Mouse (Mus musculus): ENCODE data around the gene Tatdn3. TPM values are rescaled to one million over a fixed set of nuclear protein-coding genes. Genes with fewer than 3 reads are reported as not detected.
"Not testable (repeated sequence)": the region's sequence is repeated elsewhere in the genome, so short reads cannot be mapped to it uniquely, and the experiment has no call there.

The Tatdn3 gene
- total and polyA plus RNA-seq, 3 experiments = 12.7 to 17.2 (median 12.9) TPM

DNA sequence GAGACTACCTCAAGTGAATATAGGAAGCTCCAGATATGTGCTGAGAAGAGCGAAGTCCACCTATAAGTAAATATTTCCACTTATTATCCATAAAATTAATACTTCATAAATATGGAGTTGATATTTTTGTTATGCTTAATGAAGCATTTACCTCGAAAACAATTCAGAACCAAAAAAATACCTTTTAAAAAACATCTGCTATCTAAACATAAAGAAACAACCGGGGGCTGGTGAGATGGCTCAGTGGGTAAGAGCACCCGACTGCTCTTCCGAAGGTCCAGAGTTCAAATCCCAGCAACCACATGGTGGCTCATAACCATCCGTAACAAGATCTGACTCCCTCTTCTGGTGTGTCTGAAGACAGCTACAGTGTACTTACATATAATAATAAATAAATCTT is 38.9 kb downstream of the Tatdn3 start:
- H3K4me1 ChIP-seq (ENCODE audit: control insufficient read depth in 1 of 2, insufficient read depth in 2 of 2) = peaks cover 0 to 28% of the 10 kb centered on the region in 2 experiments; a peak in 3 of 4 replicates
- H3K27me3 ChIP-seq (replicated peaks); DNase-seq (ENCODE audit: extremely low read depth); H3K9me3 ChIP-seq (replicated peaks; ENCODE audit: low read length); dilution Hi-C loops (cut with MboI; ENCODE audit: extremely low pct_ligation_motif_present, extremely low pct_unique_long_range_greater_than_20kb, low sequenced_read_pairs); H3K27ac ChIP-seq (ENCODE audit: insufficient read depth, low read depth); in situ Hi-C loops (cut with MboI; ENCODE audit: low pct_ligation_motif_present, low pct_unique_long_range_greater_than_20kb, low sequenced_read_pairs): not testable (repeated sequence)
- H3K4me3 ChIP-seq (replicated peaks in 1 of 3; ENCODE audit: low read depth in 2 of 3, low read length in 2 of 3, poor library complexity in 1 of 3) = peak overlapping the region in 2 of 3 experiments; percentile 54 to 70
- H3K9ac ChIP-seq (ENCODE audit: insufficient read depth, low read depth) = peak overlapping the region; percentile 14; the same call in 1 of the 2 replicates
- peak overlapping the region; percentile 24; the same call in 1 of the 2 replicates for H3K4me2 ChIP-seq (ENCODE audit: insufficient read depth, low read depth, poor library complexity, severe bottlenecking)
- peak; percentile 91 for TF ChIP-seq TBP (conservative IDR thresholded peaks at IDR 0.05; ENCODE audit: low read depth, low read length)
- H3K36me3 ChIP-seq (replicated peaks in 1 of 2; ENCODE audit: control insufficient read depth in 1 of 2, insufficient read depth in 1 of 2, low read length in 1 of 2) = peaks cover 7 to 16% of the 10 kb centered on the region in 2 experiments
- H3K79me2 ChIP-seq (replicated peaks; ENCODE audit: control insufficient read depth, extremely low read depth, insufficient read depth, poor library complexity, severe bottlenecking) = peaks cover 19% of the 10 kb centered on the region

DNA sequence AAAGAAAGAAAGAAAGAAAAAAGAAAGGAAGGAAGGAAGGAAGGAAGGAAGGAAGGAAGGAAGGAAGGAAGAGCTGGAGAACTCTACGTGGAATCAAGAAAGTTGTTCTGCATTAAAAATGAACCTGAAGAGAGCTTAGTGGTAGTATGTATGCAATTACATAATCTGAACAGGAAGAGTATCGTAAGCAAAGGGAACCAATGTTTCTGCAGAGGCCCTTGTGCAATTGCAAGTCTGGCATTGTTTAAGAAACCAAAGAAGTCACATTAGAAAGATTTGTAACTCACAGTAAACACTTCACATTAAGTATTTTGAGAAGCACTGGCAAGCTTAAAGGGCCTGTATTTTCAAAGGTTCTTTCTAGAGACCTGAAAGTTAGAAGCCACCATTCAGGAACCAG is 39.6 kb downstream of the Tatdn3 start:
- in situ Hi-C loops (cut with MboI; ENCODE audit: low pct_ligation_motif_present, low pct_unique_long_range_greater_than_20kb, low sequenced_read_pairs) (no loop called here), dilution Hi-C loops (cut with MboI; ENCODE audit: extremely low pct_ligation_motif_present, extremely low pct_unique_long_range_greater_than_20kb, low sequenced_read_pairs) (no loop called here)
- Histone ChIP-seq H3K79me2 (replicated peaks; ENCODE audit: control insufficient read depth, extremely low read depth, insufficient read depth, poor library complexity, severe bottlenecking) (peaks cover 19% of the 10 kb centered on the region), H3K9ac (ENCODE audit: insufficient read depth, low read depth) (no peak overlapping the region), H3K27me3 (replicated peaks) (no peaks in the 10 kb centered on the region), H3K4me1 (ENCODE audit: control insufficient read depth in 1 of 2, insufficient read depth in 2 of 2) (peaks cover 0 to 33% of the 10 kb centered on the region in 2 experiments; a peak in 3 of 4 replicates), H3K36me3 (replicated peaks in 1 of 2; ENCODE audit: control insufficient read depth in 1 of 2, insufficient read depth in 1 of 2, low read length in 1 of 2) (peaks cover 7 to 20% of the 10 kb centered on the region in 2 experiments), H3K9me3 (replicated peaks; ENCODE audit: low read length) (no peaks in the 10 kb centered on the region), H3K4me3 (replicated peaks in 1 of 3; ENCODE audit: low read depth in 2 of 3, low read length in 2 of 3, poor library complexity in 1 of 3) (peak overlapping the region in 1 of 3 experiments; percentile 54), H3K27ac (ENCODE audit: insufficient read depth, low read depth) (no peak overlapping the region), H3K4me2 (ENCODE audit: insufficient read depth, low read depth, poor library complexity, severe bottlenecking) (no peak overlapping the region)
- TF ChIP-seq ZKSCAN1 (IDR thresholded peaks at IDR 0.05; ENCODE audit: borderline replicate concordance, low read depth, low read length) = no peak
- no peak for TF ChIP-seq CHD1 (IDR thresholded peaks at IDR 0.05; ENCODE audit: low read depth, low read length)
- TF ChIP-seq SIN3A (IDR thresholded peaks at IDR 0.05; ENCODE audit: low read length) = no peak
- no peak for TF ChIP-seq MAZ (IDR thresholded peaks at IDR 0.05; ENCODE audit: low read depth, low read length)
- TF ChIP-seq KAT2A (IDR thresholded peaks at IDR 0.05; ENCODE audit: insufficient replicate concordance, low read length) = no peak
- TF ChIP-seq JUND (conservative IDR thresholded peaks at IDR 0.05; ENCODE audit: low read depth, low read length) = no peak
- DNase-seq (ENCODE audit: extremely low read depth) = no peak

- no peak for TF ChIP-seq UBTF (IDR thresholded peaks at IDR 0.05; ENCODE audit: low read depth, low read length)
- 0 out of 2 replicates have a peak, but pooled peaks have one; percentile 22 for TF ChIP-seq BHLHE40 (IDR thresholded peaks at IDR 0.05; ENCODE audit: low read depth, low read length)
- H3K27me3 ChIP-seq (replicated peaks) = no peaks in the 10 kb centered on the region
- H3K9ac ChIP-seq (ENCODE audit: insufficient read depth, low read depth) = peak overlapping the region; percentile 37
- dilution Hi-C loops (cut with MboI; ENCODE audit: extremely low pct_ligation_motif_present, extremely low pct_unique_long_range_greater_than_20kb, low sequenced_read_pairs) = no loop called here
- in situ Hi-C loops (cut with MboI; ENCODE audit: low pct_ligation_motif_present, low pct_unique_long_range_greater_than_20kb, low sequenced_read_pairs) = no loop called here
- no peak for DNase-seq (ENCODE audit: extremely low read depth)
- peaks cover 5 to 46% of the 10 kb centered on the region in 2 experiments for H3K4me1 ChIP-seq (ENCODE audit: control insufficient read depth in 1 of 2, insufficient read depth in 2 of 2)
- H3K4me2 ChIP-seq (ENCODE audit: insufficient read depth, low read depth, poor library complexity, severe bottlenecking) = peak overlapping the region; percentile 69
- no peaks in the 10 kb centered on the region for H3K9me3 ChIP-seq (replicated peaks; ENCODE audit: low read length)
- peak overlapping the region in 1 of 3 experiments; percentile 7 for H3K4me3 ChIP-seq (replicated peaks in 1 of 3; ENCODE audit: low read depth in 2 of 3, low read length in 2 of 3, poor library complexity in 1 of 3)
- H3K36me3 ChIP-seq (replicated peaks in 1 of 2; ENCODE audit: control insufficient read depth in 1 of 2, insufficient read depth in 1 of 2, low read length in 1 of 2) = peaks cover 13 to 32% of the 10 kb centered on the region in 2 experiments
- H3K27ac ChIP-seq (ENCODE audit: insufficient read depth, low read depth) = peak overlapping the region; percentile 95
- H3K79me2 ChIP-seq (replicated peaks; ENCODE audit: control insufficient read depth, extremely low read depth, insufficient read depth, poor library complexity, severe bottlenecking) = peaks cover 19% of the 10 kb centered on the region
These were observed 41.7 kb downstream of the Tatdn3 start for GRCm38 (mm10) chr1:191021016-191021415.
